Mouse (Mus musculus): Measurements from ENCODE around the gene Triobp. TPM values are rescaled to one million over a fixed set of nuclear protein-coding genes. Genes with fewer than 3 reads are reported as not detected.
A peak's percentile ranks its signal among the peaks of the same experiment; 100 is the strongest.
"Not testable (repeated sequence)": the region's sequence is repeated elsewhere in the genome, so short reads cannot be mapped to it uniquely, and the experiment has no call there.

Triobp gene
- polyA plus RNA-seq, 1 experiment from 2014 or later: 27.0 TPM

DNA sequence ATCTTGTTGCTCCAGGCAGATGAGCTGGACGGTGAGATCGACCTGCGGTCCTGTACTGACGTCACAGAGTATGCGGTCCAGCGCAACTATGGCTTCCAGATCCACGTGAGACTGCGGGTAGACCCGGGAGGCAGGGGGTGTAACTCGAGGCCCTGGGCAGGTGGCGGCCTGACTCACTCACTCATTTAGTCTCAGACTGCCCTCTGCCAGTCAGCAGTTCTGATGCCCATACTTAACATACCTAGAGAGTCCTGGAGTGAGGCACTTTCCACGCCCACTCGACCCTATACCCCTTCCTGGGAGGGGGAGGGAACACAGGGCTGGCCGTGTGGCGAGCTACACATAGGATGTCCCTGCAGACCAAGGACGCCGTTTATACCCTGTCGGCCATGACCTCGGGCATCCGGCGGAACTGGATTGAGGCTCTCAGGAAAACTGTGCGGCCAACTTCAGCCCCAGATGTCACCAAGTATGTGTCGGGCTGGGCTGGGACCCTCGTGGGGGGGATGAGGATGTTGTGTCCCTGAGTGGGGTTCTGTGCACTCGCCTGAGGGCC, 43.5 kb downstream of the Triobp start:
- H3K79me2 ChIP-seq (ENCODE audit: inconsistent target): peaks cover 16% of the 10 kb centered on the region
- H3K36me3 ChIP-seq (ENCODE audit: inconsistent target): peaks cover 82% of the 10 kb centered on the region
- H3K27ac ChIP-seq: no peak overlapping the region
- WGBS (ENCODE audit: missing documents): 96% methylated on average over 25 of the region's 25 CpGs
- H3K4me3 ChIP-seq (ENCODE audit: inconsistent target): no peak overlapping the region

- Histone ChIP-seq H3K27ac (no peak overlapping the region), H3K4me3 (ENCODE audit: inconsistent target) (no peak overlapping the region), H3K79me2 (ENCODE audit: inconsistent target) (peaks cover 5% of the 10 kb centered on the region; the same call in 1 of the 2 replicates), H3K36me3 (ENCODE audit: inconsistent target) (peaks cover 76% of the 10 kb centered on the region)
- WGBS (ENCODE audit: missing documents): 90% methylated on average over 7 of the region's 7 CpGs
Measured at GRCm38 (mm10) chr15:78992235-78992634, 44.7 kb downstream of the Triobp start.

GRCm38 (mm10) chr15:78992925-78993324, 45.4 kb downstream of the Triobp start:
- Histone ChIP-seq H3K36me3 (ENCODE audit: inconsistent target) (peaks cover 72% of the 10 kb centered on the region), H3K4me3 (ENCODE audit: inconsistent target) (no peak overlapping the region), H3K27ac (no peak overlapping the region), H3K79me2 (ENCODE audit: inconsistent target) (no peaks in the 10 kb centered on the region)
- WGBS (ENCODE audit: missing documents): 96% methylated on average over 24 of the region's 24 CpGs

GRCm38 (mm10) chr15:78995916-78996315, 48.4 kb downstream of the Triobp start:
- WGBS (ENCODE audit: missing documents): 92% methylated on average over 4 of the region's 4 CpGs
- Histone ChIP-seq H3K4me3 (ENCODE audit: inconsistent target) (no peak overlapping the region), H3K27ac (no peak overlapping the region), H3K79me2 (ENCODE audit: inconsistent target) (no peaks in the 10 kb centered on the region), H3K36me3 (ENCODE audit: inconsistent target) (peaks cover 72% of the 10 kb centered on the region)

GRCm38 (mm10) chr15:78996663-78997062, 49.1 kb downstream of the Triobp start:
- Histone ChIP-seq H3K27ac (peak overlapping the region; percentile 12; the same call in 1 of the 2 replicates), H3K79me2 (ENCODE audit: inconsistent target) (no peaks in the 10 kb centered on the region), H3K4me3 (ENCODE audit: inconsistent target) (no peak overlapping the region), H3K36me3 (ENCODE audit: inconsistent target) (peaks cover 74% of the 10 kb centered on the region)
- 40% methylated on average over 3 of the region's 3 CpGs for WGBS (ENCODE audit: missing documents)

GRCm38 (mm10) chr15:78998348-78998747, 50.8 kb downstream of the Triobp start:
- 98% methylated on average over 8 of the region's 8 CpGs for WGBS (ENCODE audit: missing documents)
- peaks cover 70% of the 10 kb centered on the region for H3K36me3 ChIP-seq (ENCODE audit: inconsistent target)
- no peak overlapping the region for H3K27ac ChIP-seq
- H3K4me3 ChIP-seq (ENCODE audit: inconsistent target): no peak overlapping the region
- H3K79me2 ChIP-seq (ENCODE audit: inconsistent target): no peaks in the 10 kb centered on the region

GRCm38 (mm10) chr15:78999586-78999985, 52.1 kb downstream of the Triobp start:
- no peak overlapping the region for H3K27ac ChIP-seq
- peaks cover 70% of the 10 kb centered on the region for H3K36me3 ChIP-seq (ENCODE audit: inconsistent target)
- no peaks in the 10 kb centered on the region for H3K79me2 ChIP-seq (ENCODE audit: inconsistent target)
- no peak overlapping the region for H3K4me3 ChIP-seq (ENCODE audit: inconsistent target)
- WGBS (ENCODE audit: missing documents): 70% methylated on average over 11 of the region's 11 CpGs

- Histone ChIP-seq H3K4me3 (ENCODE audit: inconsistent target) (no peak overlapping the region), H3K36me3 (ENCODE audit: inconsistent target) (peaks cover 71% of the 10 kb centered on the region), H3K79me2 (ENCODE audit: inconsistent target) (no peaks in the 10 kb centered on the region), H3K27ac (no peak overlapping the region)
- WGBS (ENCODE audit: missing documents): 62% methylated on average over 7 of the region's 7 CpGs
Measured at GRCm38 (mm10) chr15:79000357-79000791, 52.9 kb downstream of the Triobp start.

DNA sequence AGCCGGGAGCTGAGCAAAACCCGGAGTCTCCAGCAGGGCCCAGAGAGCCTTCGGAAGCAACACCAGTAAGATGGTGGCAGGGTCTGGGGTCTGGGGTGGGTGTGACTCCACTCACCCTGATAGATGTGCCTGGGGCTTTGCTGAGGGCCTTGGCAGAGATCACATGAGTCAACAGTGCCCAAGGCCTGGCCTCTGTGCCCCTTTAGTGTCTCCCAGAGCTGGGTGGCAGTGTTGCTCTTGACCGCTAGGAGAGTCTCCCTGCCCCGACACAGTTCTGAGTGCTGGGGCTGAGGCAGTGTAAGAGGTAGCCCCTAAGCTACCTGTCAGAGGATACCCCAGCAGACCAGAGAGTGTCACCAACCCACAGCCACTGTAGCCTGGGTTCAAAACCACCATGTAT, 54.0 kb downstream of the Triobp start:
- H3K36me3 ChIP-seq (ENCODE audit: inconsistent target): peaks cover 79% of the 10 kb centered on the region
- WGBS (ENCODE audit: missing documents): 100% methylated on average over 5 of the region's 5 CpGs
- no peak overlapping the region for H3K4me3 ChIP-seq (ENCODE audit: inconsistent target)
- H3K79me2 ChIP-seq (ENCODE audit: inconsistent target): no peaks in the 10 kb centered on the region
- H3K27ac ChIP-seq: no peak overlapping the region

- Histone ChIP-seq H3K4me3 (ENCODE audit: inconsistent target) (no peak overlapping the region), H3K79me2 (ENCODE audit: inconsistent target) (no peaks in the 10 kb centered on the region), H3K27ac (no peak overlapping the region), H3K36me3 (ENCODE audit: inconsistent target) (peaks cover 79% of the 10 kb centered on the region)
- WGBS (ENCODE audit: missing documents): 96% methylated on average over 19 of the region's 19 CpGs
Measured at GRCm38 (mm10) chr15:79002036-79002435, 54.5 kb downstream of the Triobp start.

DNA sequence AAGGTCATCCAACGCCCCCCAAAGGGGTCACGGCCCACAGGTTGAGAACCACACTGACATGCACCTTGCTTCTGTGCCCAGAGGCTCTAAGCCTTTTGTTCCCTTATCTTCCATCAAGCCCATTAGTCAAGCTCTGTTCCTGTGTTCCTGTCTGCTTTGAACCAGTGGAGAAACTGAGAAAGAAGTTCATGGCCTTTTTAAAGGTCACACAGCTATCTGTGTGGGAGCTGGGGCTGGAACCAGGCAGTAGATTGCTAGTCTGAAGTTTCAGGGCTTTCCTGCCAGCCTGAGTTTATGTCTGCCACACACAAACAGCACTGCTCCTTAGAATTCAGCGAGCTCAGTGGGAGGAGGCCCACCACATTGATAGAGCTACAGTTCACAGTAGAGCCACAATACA, 55.6 kb downstream of the Triobp start:
- no peak overlapping the region for H3K4me3 ChIP-seq (ENCODE audit: inconsistent target)
- H3K79me2 ChIP-seq (ENCODE audit: inconsistent target): no peaks in the 10 kb centered on the region
- peaks cover 75% of the 10 kb centered on the region for H3K36me3 ChIP-seq (ENCODE audit: inconsistent target)
- WGBS (ENCODE audit: missing documents): 85% methylated on average over 3 of the region's 3 CpGs
- no peak overlapping the region for H3K27ac ChIP-seq

- Histone ChIP-seq H3K36me3 (ENCODE audit: inconsistent target) (peaks cover 52% of the 10 kb centered on the region), H3K27ac (no peak overlapping the region), H3K4me3 (ENCODE audit: inconsistent target) (no peak overlapping the region), H3K79me2 (ENCODE audit: inconsistent target) (no peaks in the 10 kb centered on the region)
- WGBS (ENCODE audit: missing documents): 94% methylated on average over 8 of the region's 9 CpGs
Measured at GRCm38 (mm10) chr15:79005581-79005980, 58.1 kb downstream of the Triobp start.

DNA sequence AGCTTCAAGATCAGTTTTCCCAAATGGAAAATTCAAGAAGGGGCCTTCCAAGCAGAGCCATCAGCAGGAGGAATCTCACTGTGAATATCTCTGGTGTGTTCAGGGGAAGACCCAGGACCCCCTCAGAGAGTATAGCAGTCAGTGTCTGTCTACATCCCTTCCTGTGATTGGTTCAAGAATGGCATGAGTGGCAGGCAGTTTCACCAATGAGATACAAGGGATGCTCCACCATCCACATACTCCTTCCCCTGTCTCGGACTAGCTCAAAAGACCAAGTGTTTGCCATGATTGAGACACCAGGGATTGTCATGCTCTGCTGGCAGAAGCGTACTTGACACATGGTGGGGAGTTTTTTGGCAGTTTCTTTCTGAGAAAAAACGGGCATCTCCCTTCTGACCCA, 59.1 kb downstream of the Triobp start:
- Histone ChIP-seq H3K36me3 (ENCODE audit: inconsistent target) (peaks cover 42% of the 10 kb centered on the region), H3K27ac (no peak overlapping the region), H3K4me3 (ENCODE audit: inconsistent target) (no peak overlapping the region), H3K79me2 (ENCODE audit: inconsistent target) (no peaks in the 10 kb centered on the region)
- 87% methylated on average over 3 of the region's 3 CpGs for WGBS (ENCODE audit: missing documents)

- 97% methylated on average over 5 of the region's 5 CpGs for WGBS (ENCODE audit: missing documents)
- H3K4me3 ChIP-seq (ENCODE audit: inconsistent target): no peak overlapping the region
- peaks cover 39% of the 10 kb centered on the region for H3K36me3 ChIP-seq (ENCODE audit: inconsistent target)
- H3K79me2 ChIP-seq (ENCODE audit: inconsistent target): no peaks in the 10 kb centered on the region
- no peak overlapping the region for H3K27ac ChIP-seq
Measured at GRCm38 (mm10) chr15:79007059-79007458, 59.5 kb downstream of the Triobp start.

- WGBS (ENCODE audit: missing documents): 77% methylated on average over 2 of the region's 6 CpGs
- not testable (repeated sequence) for H3K79me2 ChIP-seq (ENCODE audit: inconsistent target); H3K4me3 ChIP-seq (ENCODE audit: inconsistent target); H3K27ac ChIP-seq
- peaks cover 33% of the 10 kb centered on the region for H3K36me3 ChIP-seq (ENCODE audit: inconsistent target)
Measured at GRCm38 (mm10) chr15:79007836-79008235, 60.3 kb downstream of the Triobp start.

DNA sequence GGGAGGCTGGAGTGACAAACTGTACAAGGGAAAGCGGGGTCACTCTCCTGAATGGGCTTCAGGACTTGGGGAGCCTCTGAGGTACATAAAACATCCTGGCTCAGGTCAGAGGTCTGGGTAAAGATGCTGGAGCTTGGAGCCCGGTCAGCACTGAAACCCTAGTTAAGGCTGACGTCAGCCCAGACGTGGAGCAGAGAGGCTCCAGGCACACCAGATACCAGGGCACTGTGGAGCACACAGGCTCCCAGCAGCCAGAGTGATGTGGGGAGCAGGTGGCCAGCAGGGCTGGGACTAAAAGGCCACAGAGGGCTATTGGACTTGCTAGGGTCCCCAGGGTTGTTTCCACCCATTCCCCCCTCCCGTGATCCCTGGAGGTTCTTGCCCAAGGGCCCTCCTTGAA, 62.2 kb downstream of the Triobp start:
- no peak overlapping the region for H3K4me3 ChIP-seq (ENCODE audit: inconsistent target)
- 85% methylated on average over 5 of the region's 5 CpGs for WGBS (ENCODE audit: missing documents)
- no peaks in the 10 kb centered on the region for H3K79me2 ChIP-seq (ENCODE audit: inconsistent target)
- no peak overlapping the region for H3K27ac ChIP-seq
- peaks cover 14% of the 10 kb centered on the region for H3K36me3 ChIP-seq (ENCODE audit: inconsistent target)

Data from macrophage (primary cell).